Comparison of ENCODE assay signal across 9 mouse cellular contexts in genomic region chr10:122578209-122579001, GRCm38 (mm10).
DNase-seq lines count a peak whose midpoint lies in the region; ATAC-seq and TF ChIP-seq lines count a peak whose summit lies in the region.
"Had no signal": no experiment of that assay in that cellular context is flagged by ENCODE, and none has a peak within 500 bp of the region (broad histone marks: within the 10 kb centered on the region; RNA-seq: fewer than 3 reads in every experiment).

No protein-coding gene starts in this region.

- ATAC-seq in hindbrain, embryonic 11.5 days (ENCODE audit: low FRiP score): no peak
- no peak for ATAC-seq in hindbrain, embryonic 12.5 days (ENCODE audit: low FRiP score)
- ATAC-seq in intestine, postnatal 0 days: no peak
- no peak for ATAC-seq in erythroid progenitor cell, adult 5-6 weeks (replicated peaks; ENCODE audit: low FRiP score, poor library complexity, severe bottlenecking)

- H3K4me2 ChIP-seq in hindbrain, embryonic 11.5 days (replicated peaks; ENCODE audit: low read depth, low read length): no peak overlapping the region
- no peak overlapping the region for H3K4me2 ChIP-seq in hindbrain, embryonic 12.5 days (replicated peaks)
- no peak overlapping the region for H3K4me2 ChIP-seq in intestine, postnatal 0 days (replicated peaks; ENCODE audit: low read depth)
- H3K4me2 ChIP-seq: limb, embryonic 15.5 days had no signal

- WGBS in hindbrain, embryonic 11.5 days: 62% methylated on average over 24 of the region's 24 CpGs
- WGBS in hindbrain, embryonic 12.5 days: 63% methylated on average over 24 of the region's 24 CpGs
- WGBS in intestine, postnatal 0 days: 59% methylated on average over 24 of the region's 24 CpGs

- no peaks in the 10 kb centered on the region for H3K27me3 ChIP-seq in hindbrain, embryonic 11.5 days (ENCODE audit: control insufficient read depth, insufficient read depth, low read length)
- no peaks in the 10 kb centered on the region for H3K27me3 ChIP-seq in hindbrain, embryonic 12.5 days
- H3K27me3 ChIP-seq in E14TG2a.4 (ENCODE audit: insufficient read depth, low read length): no peaks in the 10 kb centered on the region; the same call in 1 of the 2 replicates
- H3K27me3 ChIP-seq in intestine, postnatal 0 days (replicated peaks; ENCODE audit: control insufficient read depth, insufficient read depth, low read length): no peaks in the 10 kb centered on the region
- H3K27me3 ChIP-seq: limb, embryonic 15.5 days had no signal

- H3K4me3 ChIP-seq in hindbrain, embryonic 11.5 days (ENCODE audit: low read depth, low read length): no peak overlapping the region
- H3K4me3 ChIP-seq in hindbrain, embryonic 12.5 days: no peak overlapping the region
- 0 out of 2 replicates have a peak overlapping the region, but pooled peaks have one; percentile 29 for H3K4me3 ChIP-seq in E14TG2a.4 (replicated peaks; ENCODE audit: low read length)
- H3K4me3 ChIP-seq in intestine, postnatal 0 days (ENCODE audit: low read depth, low read length): no peak overlapping the region
- H3K4me3 ChIP-seq: limb, embryonic 15.5 days had no signal

- no peak overlapping the region for H3K9ac ChIP-seq in hindbrain, embryonic 11.5 days (ENCODE audit: low read depth, low read length)
- no peak overlapping the region for H3K9ac ChIP-seq in hindbrain, embryonic 12.5 days
- no peak overlapping the region for H3K9ac ChIP-seq in intestine, postnatal 0 days (ENCODE audit: low read depth, low read length)
- H3K9ac ChIP-seq: limb, embryonic 15.5 days had no signal

- H3K4me1 ChIP-seq in hindbrain, embryonic 11.5 days (replicated peaks; ENCODE audit: control insufficient read depth, insufficient read depth, low read length): no peaks in the 10 kb centered on the region
- no peaks in the 10 kb centered on the region for H3K4me1 ChIP-seq in hindbrain, embryonic 12.5 days
- H3K4me1 ChIP-seq in E14TG2a.4 (replicated peaks; ENCODE audit: low read depth, low read length): peaks cover 23% of the 10 kb centered on the region
- no peaks in the 10 kb centered on the region for H3K4me1 ChIP-seq in intestine, postnatal 0 days (replicated peaks; ENCODE audit: control insufficient read depth, insufficient read depth, low read length)
- H3K4me1 ChIP-seq: limb, embryonic 15.5 days had no signal

- DNase-seq in hindbrain, embryonic 11.5 days (ENCODE audit: low spot score): peak; percentile 24
- DNase-seq in lung, postnatal 36 days: peak; percentile 39
- no peak for DNase-seq in c-Kit-positive CD71-positive TER-119-positive erythroid progenitor cells, embryonic 14.5 days (ENCODE audit: low spot score)
- DNase-seq in adrenal gland, adult (ENCODE audit: inconsistent age in 2 of 2, low spot score in 1 of 2): no peak

- H3K27ac ChIP-seq in hindbrain, embryonic 11.5 days (ENCODE audit: low read depth, low read length): no peak overlapping the region
- H3K27ac ChIP-seq in hindbrain, embryonic 12.5 days: no peak overlapping the region
- no peak overlapping the region for H3K27ac ChIP-seq in intestine, postnatal 0 days (ENCODE audit: low read depth, low read length)
- H3K27ac ChIP-seq: limb, embryonic 15.5 days had no signal

- no peaks in the 10 kb centered on the region for H3K9me3 ChIP-seq in hindbrain, embryonic 11.5 days (ENCODE audit: control insufficient read depth, low read length)
- no peaks in the 10 kb centered on the region for H3K9me3 ChIP-seq in hindbrain, embryonic 12.5 days (replicated peaks)
- H3K9me3 ChIP-seq in E14TG2a.4 (ENCODE audit: low read length): peaks cover 4% of the 10 kb centered on the region; the same call in 1 of the 2 replicates
- H3K9me3 ChIP-seq in intestine, postnatal 0 days (ENCODE audit: control insufficient read depth): no peaks in the 10 kb centered on the region
- H3K9me3 ChIP-seq: limb, embryonic 15.5 days had no signal

- no peaks in the 10 kb centered on the region for H3K36me3 ChIP-seq in hindbrain, embryonic 11.5 days (ENCODE audit: control insufficient read depth, insufficient read depth, low read length)
- no peaks in the 10 kb centered on the region for H3K36me3 ChIP-seq in hindbrain, embryonic 12.5 days
- H3K36me3 ChIP-seq in E14TG2a.4 (ENCODE audit: insufficient read depth, low read length): no peaks in the 10 kb centered on the region
- H3K36me3 ChIP-seq in intestine, postnatal 0 days (ENCODE audit: control insufficient read depth, insufficient read depth): no peaks in the 10 kb centered on the region
- H3K36me3 ChIP-seq: limb, embryonic 15.5 days had no signal

- TF ChIP-seq CTCF in E14TG2a.4 (conservative IDR thresholded peaks at IDR 0.05; ENCODE audit: low read length): peak; percentile 17; the same call in 1 of the 2 replicates
- peak; percentile 52 for TF ChIP-seq CTCF in intestine, postnatal 0 days (IDR thresholded peaks at IDR 0.05; ENCODE audit: low read depth)

Comparison
In these comparisons a context has a peak if more than half of its experiments do, and no peak if none do; other contexts are left out.
1. DNase-seq: peak in hindbrain, embryonic 11.5 days (single experiment) and lung, postnatal 36 days (single experiment); none in c-Kit-positive CD71-positive TER-119-positive erythroid progenitor cells, embryonic 14.5 days (single experiment) and adrenal gland, adult (0 of 2).